Comparison of ENCODE assay signal across 8 mouse cellular contexts in the genomic region with DNA sequence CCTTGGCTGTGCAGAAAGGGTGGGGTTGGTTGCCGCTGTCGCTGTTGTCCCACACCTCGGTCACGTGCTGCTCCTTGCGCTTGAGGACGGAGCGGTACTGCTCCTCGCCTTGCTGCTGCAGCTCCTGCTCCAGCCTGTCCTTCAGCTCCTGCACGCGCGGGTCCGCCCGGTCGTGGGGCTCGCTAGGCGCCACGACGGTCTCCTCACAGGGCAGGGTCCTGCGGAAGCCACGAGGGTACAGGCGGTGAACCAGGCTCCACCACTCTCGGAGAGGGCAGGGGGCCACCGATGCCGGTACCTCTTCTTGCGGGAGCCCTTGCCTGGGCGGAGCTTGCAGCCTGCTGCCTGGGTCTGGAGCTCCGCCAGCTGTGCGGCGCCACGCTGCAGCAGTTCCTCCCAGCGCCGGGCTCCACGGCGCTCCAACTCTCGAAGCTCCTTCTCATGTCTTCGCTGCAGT. TPM values are rescaled to one million over a fixed set of nuclear protein-coding genes. Genes with fewer than 3 reads are reported as not detected.
DNase-seq lines count a peak whose midpoint lies in the region; ATAC-seq and TF ChIP-seq lines count a peak whose summit lies in the region.

No protein-coding gene starts in this region.

- no peak for TF ChIP-seq POLR2A in bone marrow, adult 2 months (IDR thresholded peaks at IDR 0.05; ENCODE audit: borderline replicate concordance, control insufficient read depth, low read depth, low read length)
- TF ChIP-seq POLR2A in small intestine, adult 2 months (IDR thresholded peaks at IDR 0.05; ENCODE audit: low read depth, low read length): no peak; the same call in 1 of the 2 replicates

- peak; percentile 41 for ATAC-seq in heart, embryonic 12.5 days (ENCODE audit: insufficient number of reproducible peaks, low FRiP score)
- ATAC-seq in forebrain, embryonic 15.5 days (replicated peaks): peak; percentile 73
- ATAC-seq in kidney, postnatal 0 days (replicated peaks; ENCODE audit: low FRiP score, low read depth): peak; percentile 43; the same call in 1 of the 2 replicates
- ATAC-seq in megakaryocyte, adult 5-6 weeks (ENCODE audit: poor library complexity, severe bottlenecking): peak; percentile 43; the same call in 1 of the 2 replicates
- ATAC-seq in erythroblast, adult 5-6 weeks (replicated peaks; ENCODE audit: low FRiP score, poor library complexity, severe bottlenecking): no peak

- TF ChIP-seq CTCF in bone marrow, adult 2 months (IDR thresholded peaks at IDR 0.05; ENCODE audit: control insufficient read depth, insufficient read depth, low read length): no peak
- TF ChIP-seq CTCF in kidney, postnatal 0 days (IDR thresholded peaks at IDR 0.05; ENCODE audit: low read depth): no peak
- TF ChIP-seq CTCF in small intestine, adult 2 months (IDR thresholded peaks at IDR 0.05; ENCODE audit: extremely low read depth, insufficient read length, insufficient replicate concordance, low read depth, low read length): no peak

- H3K4me3 ChIP-seq in heart, embryonic 12.5 days: peak overlapping the region; percentile 39
- no peak overlapping the region for H3K4me3 ChIP-seq in bone marrow, adult 2 months (replicated peaks; ENCODE audit: control insufficient read depth, low read depth, low read length)
- peak overlapping the region; percentile 49 for H3K4me3 ChIP-seq in forebrain, embryonic 15.5 days
- peak overlapping the region; percentile 29 for H3K4me3 ChIP-seq in kidney, postnatal 0 days (replicated peaks; ENCODE audit: low read depth, low read length)
- H3K4me3 ChIP-seq in small intestine, adult 2 months (ENCODE audit: low read depth, low read length): peak overlapping the region; percentile 48

- H3K4me1 ChIP-seq in heart, embryonic 12.5 days (replicated peaks): peaks cover 49% of the 10 kb centered on the region
- H3K4me1 ChIP-seq in bone marrow, adult 2 months (ENCODE audit: control insufficient read depth, insufficient read depth, low read length): peaks cover 10% of the 10 kb centered on the region
- H3K4me1 ChIP-seq in forebrain, embryonic 15.5 days: peaks cover 34% of the 10 kb centered on the region
- H3K4me1 ChIP-seq in kidney, postnatal 0 days (replicated peaks; ENCODE audit: insufficient read depth, low read length): peaks cover 13% of the 10 kb centered on the region
- H3K4me1 ChIP-seq in small intestine, adult 2 months (ENCODE audit: control insufficient read depth, insufficient read depth, insufficient read length, low read length): peaks cover 10% of the 10 kb centered on the region

- no peaks in the 10 kb centered on the region for H3K36me3 ChIP-seq in heart, embryonic 12.5 days
- no peaks in the 10 kb centered on the region for H3K36me3 ChIP-seq in forebrain, embryonic 15.5 days
- no peaks in the 10 kb centered on the region for H3K36me3 ChIP-seq in kidney, postnatal 0 days (ENCODE audit: insufficient read depth, low read length)
- H3K36me3 ChIP-seq in small intestine, adult 2 months (ENCODE audit: control insufficient read depth, insufficient read depth, low read length): no peaks in the 10 kb centered on the region

- 2% methylated on average over 36 of the region's 36 CpGs for WGBS in heart, embryonic 12.5 days
- WGBS in bone marrow, adult 2 months: 21% methylated on average over 36 of the region's 36 CpGs
- under 1% methylated on average over 36 of the region's 36 CpGs for WGBS in forebrain, embryonic 15.5 days
- under 1% methylated on average over 34 of the region's 36 CpGs for WGBS in kidney, postnatal 0 days
- 5% methylated on average over 36 of the region's 36 CpGs for WGBS in small intestine, adult 2 months

- no peak for DNase-seq in heart, adult 11 months
- peak; percentile 73 for DNase-seq in kidney, postnatal 0 days (ENCODE audit: low spot score)

- H3K27me3 ChIP-seq in heart, embryonic 12.5 days (replicated peaks): peaks cover 67% of the 10 kb centered on the region
- H3K27me3 ChIP-seq in forebrain, embryonic 15.5 days: peaks cover 38% of the 10 kb centered on the region
- H3K27me3 ChIP-seq in kidney, postnatal 0 days (ENCODE audit: insufficient read depth, low read length): peaks cover 22% of the 10 kb centered on the region
- H3K27me3 ChIP-seq in small intestine, adult 2 months (ENCODE audit: control insufficient read depth, insufficient read depth, low read length): peaks cover 18% of the 10 kb centered on the region

- peak overlapping the region; percentile 56 for H3K9ac ChIP-seq in heart, embryonic 12.5 days
- H3K9ac ChIP-seq in forebrain, embryonic 15.5 days (replicated peaks): peak overlapping the region; percentile 49
- peak overlapping the region; percentile 35; the same call in 1 of the 2 replicates for H3K9ac ChIP-seq in kidney, postnatal 0 days (ENCODE audit: low read depth, low read length)

- no peak overlapping the region for H3K27ac ChIP-seq in heart, embryonic 12.5 days (ENCODE audit: poor library complexity, severe bottlenecking)
- peak overlapping the region; percentile 34; the same call in 1 of the 2 replicates for H3K27ac ChIP-seq in bone marrow, adult 2 months (ENCODE audit: control insufficient read depth, insufficient read depth, low read depth, low read length, poor library complexity)
- no peak overlapping the region for H3K27ac ChIP-seq in forebrain, embryonic 15.5 days (replicated peaks)
- no peak overlapping the region for H3K27ac ChIP-seq in kidney, postnatal 0 days
- no peak overlapping the region for H3K27ac ChIP-seq in small intestine, adult 2 months (ENCODE audit: insufficient read depth, low read depth, low read length)

- H3K9me3 ChIP-seq in heart, embryonic 12.5 days (replicated peaks): no peaks in the 10 kb centered on the region
- no peaks in the 10 kb centered on the region for H3K9me3 ChIP-seq in forebrain, embryonic 15.5 days
- no peaks in the 10 kb centered on the region for H3K9me3 ChIP-seq in kidney, postnatal 0 days (replicated peaks; ENCODE audit: low read length)

- H3K4me2 ChIP-seq in heart, embryonic 12.5 days: peak overlapping the region; percentile 79
- H3K4me2 ChIP-seq in forebrain, embryonic 15.5 days (replicated peaks): peak overlapping the region; percentile 98
- peak overlapping the region; percentile 53 for H3K4me2 ChIP-seq in kidney, postnatal 0 days (ENCODE audit: low read length)

RNA-seq across cellular contexts. Expression of a gene that starts 7.3 kb away (rescaled TPM):
- polyA plus RNA-seq in heart, embryonic 12.5 days (2016; fragmentation: Nextera tagmentation; extraction: Ambion mirVana): 1.2 and 1.4 TPM in 2 replicates
- polyA plus RNA-seq in bone marrow, adult 2 months (2011; ENCODE audit: insufficient read depth, insufficient read length, low replicate concordance, missing spikeins): 0.92 TPM in 1 of 2 replicates, not detected in the other
- 0.43 and 0.48 TPM in 2 replicates for polyA plus RNA-seq in forebrain, embryonic 15.5 days (2015; fragmentation: Nextera tagmentation; extraction: Ambion mirVana)
- 0.37 and 0.45 TPM in 2 replicates for polyA plus RNA-seq in kidney, postnatal 0 days (2015; fragmentation: Nextera tagmentation; extraction: Ambion mirVana)
- 0.07 and 0.11 TPM in 2 replicates for total RNA-seq in megakaryocyte, adult 5-6 weeks (2015)
- total RNA-seq in megakaryocyte, adult 5-6 weeks (2017): 0.07 and 0.12 TPM in 2 replicates
- 0.13 and 1.4 TPM in 2 replicates for polyA plus RNA-seq in small intestine, adult 2 months (2012; rRNA removed)
- 0.19 TPM in 1 of 2 replicates, not detected in the other for total RNA-seq in erythroblast, adult 5-6 weeks (2015; ENCODE audit: low replicate concordance)
- 0.14 TPM in 1 of 2 replicates, not detected in the other for total RNA-seq in erythroblast, adult 5-6 weeks (2017; ENCODE audit: low replicate concordance)

RNA-seq across cellular contexts. Expression of a gene that starts 17.2 kb away (rescaled TPM):
- polyA plus RNA-seq in heart, embryonic 12.5 days (2016; fragmentation: Nextera tagmentation; extraction: Ambion mirVana): 1.4 and 1.5 TPM in 2 replicates
- polyA plus RNA-seq in bone marrow, adult 2 months (2011; ENCODE audit: insufficient read depth, insufficient read length, low replicate concordance, missing spikeins): 33.7 and 84.6 TPM in 2 replicates
- 0.63 and 0.69 TPM in 2 replicates for polyA plus RNA-seq in forebrain, embryonic 15.5 days (2015; fragmentation: Nextera tagmentation; extraction: Ambion mirVana)
- 1.3 and 1.4 TPM in 2 replicates for polyA plus RNA-seq in kidney, postnatal 0 days (2015; fragmentation: Nextera tagmentation; extraction: Ambion mirVana)
- total RNA-seq in megakaryocyte, adult 5-6 weeks (2015): 48.2 and 48.4 TPM in 2 replicates
- total RNA-seq in megakaryocyte, adult 5-6 weeks (2017): 38.1 and 46.9 TPM in 2 replicates
- polyA plus RNA-seq in small intestine, adult 2 months (2012; rRNA removed): 2.9 and 6.2 TPM in 2 replicates
- 30.7 and 38.9 TPM in 2 replicates for total RNA-seq in erythroblast, adult 5-6 weeks (2015; ENCODE audit: low replicate concordance)
- 13.7 and 17.6 TPM in 2 replicates for total RNA-seq in erythroblast, adult 5-6 weeks (2017; ENCODE audit: low replicate concordance)

RNA-seq across cellular contexts. Expression of a gene that starts 34.5 kb away (rescaled TPM):
- 33.8 and 37.3 TPM in 2 replicates for polyA plus RNA-seq in heart, embryonic 12.5 days (2016; fragmentation: Nextera tagmentation; extraction: Ambion mirVana)
- polyA plus RNA-seq in bone marrow, adult 2 months (2011; ENCODE audit: insufficient read depth, insufficient read length, low replicate concordance, missing spikeins): 16.0 and 28.5 TPM in 2 replicates
- polyA plus RNA-seq in forebrain, embryonic 15.5 days (2015; fragmentation: Nextera tagmentation; extraction: Ambion mirVana): 25.3 and 27.2 TPM in 2 replicates
- polyA plus RNA-seq in kidney, postnatal 0 days (2015; fragmentation: Nextera tagmentation; extraction: Ambion mirVana): 16.1 and 16.8 TPM in 2 replicates
- total RNA-seq in megakaryocyte, adult 5-6 weeks (2015): 12.0 and 15.3 TPM in 2 replicates
- total RNA-seq in megakaryocyte, adult 5-6 weeks (2017): 10.6 and 11.2 TPM in 2 replicates
- polyA plus RNA-seq in small intestine, adult 2 months (2012; rRNA removed): 6.2 and 8.8 TPM in 2 replicates
- total RNA-seq in erythroblast, adult 5-6 weeks (2015; ENCODE audit: low replicate concordance): 6.5 and 10.4 TPM in 2 replicates
- total RNA-seq in erythroblast, adult 5-6 weeks (2017; ENCODE audit: low replicate concordance): 3.5 and 4.6 TPM in 2 replicates

RNA-seq across cellular contexts. Expression of a gene that starts 48.0 kb away (rescaled TPM):
- polyA plus RNA-seq in heart, embryonic 12.5 days (2016; fragmentation: Nextera tagmentation; extraction: Ambion mirVana): 4.6 and 5.8 TPM in 2 replicates
- polyA plus RNA-seq in bone marrow, adult 2 months (2011; ENCODE audit: insufficient read depth, insufficient read length, low replicate concordance, missing spikeins): not detected in 2 replicates
- polyA plus RNA-seq in forebrain, embryonic 15.5 days (2015; fragmentation: Nextera tagmentation; extraction: Ambion mirVana): 27.8 and 29.2 TPM in 2 replicates
- 1.9 and 3.5 TPM in 2 replicates for polyA plus RNA-seq in kidney, postnatal 0 days (2015; fragmentation: Nextera tagmentation; extraction: Ambion mirVana)
- not detected in 2 replicates for total RNA-seq in megakaryocyte, adult 5-6 weeks (2015)
- total RNA-seq in megakaryocyte, adult 5-6 weeks (2017): not detected in 2 replicates
- polyA plus RNA-seq in small intestine, adult 2 months (2012; rRNA removed): 1.8 and 2.0 TPM in 2 replicates
- total RNA-seq in erythroblast, adult 5-6 weeks (2015; ENCODE audit: low replicate concordance): not detected in 2 replicates
- 0.77 TPM in 1 of 2 replicates, not detected in the other for total RNA-seq in erythroblast, adult 5-6 weeks (2017; ENCODE audit: low replicate concordance)

RNA-seq across cellular contexts. Expression of a gene that starts 51.4 kb away (rescaled TPM):
- polyA plus RNA-seq in heart, embryonic 12.5 days (2016; fragmentation: Nextera tagmentation; extraction: Ambion mirVana): 2.7 and 3.6 TPM in 2 replicates
- polyA plus RNA-seq in bone marrow, adult 2 months (2011; ENCODE audit: insufficient read depth, insufficient read length, low replicate concordance, missing spikeins): 2.2 and 3.5 TPM in 2 replicates
- polyA plus RNA-seq in forebrain, embryonic 15.5 days (2015; fragmentation: Nextera tagmentation; extraction: Ambion mirVana): 1.3 and 1.6 TPM in 2 replicates
- polyA plus RNA-seq in kidney, postnatal 0 days (2015; fragmentation: Nextera tagmentation; extraction: Ambion mirVana): 0.91 and 0.95 TPM in 2 replicates
- total RNA-seq in megakaryocyte, adult 5-6 weeks (2015): 0.16 TPM in 1 of 2 replicates, not detected in the other
- total RNA-seq in megakaryocyte, adult 5-6 weeks (2017): 0.44 and 0.53 TPM in 2 replicates
- 2.4 and 3.3 TPM in 2 replicates for polyA plus RNA-seq in small intestine, adult 2 months (2012; rRNA removed)
- not detected in 2 replicates for total RNA-seq in erythroblast, adult 5-6 weeks (2015; ENCODE audit: low replicate concordance)
- 0.17 TPM in 1 of 2 replicates, not detected in the other for total RNA-seq in erythroblast, adult 5-6 weeks (2017; ENCODE audit: low replicate concordance)
